Mouse (Mus musculus) midbrain, embryonic 14.5 days (tissue): ENCODE results near the gene B3galt2. TPM values are rescaled to one million over a fixed set of nuclear protein-coding genes. Genes with fewer than 3 reads are reported as not detected.

Source experiments
- ATAC-seq: fragments of 200-750 bp; cut with Nextera tagmentation; 2 replicates; pipeline ENCODE4 v1.8.0; 2017; ENCODE audit warnings: moderate number of reproducible peaks, moderate library complexity; ENCODE audit not compliant: low FRiP score, low TSS enrichment
- DNase-seq: peaks from one replicate; pipeline ENCODE4 v3.0.0-alpha.2; 2015
- H3K27ac ChIP-seq: fragments of 300-500 bp; sonication (generic); replicated peaks from 2 replicates; pipeline ENCODE4 v1.5.1; 2014; ENCODE audit warnings: mild to moderate bottlenecking, low read depth, low read length, moderate library complexity
- H3K27me3 ChIP-seq: fragments of 300-500 bp; sonication (generic); 2 replicates; pipeline ENCODE4 v1.6.1; 2014; ENCODE audit warnings: low read length, control low read depth, mixed read lengths; ENCODE audit not compliant: control insufficient read depth, insufficient read depth
- H3K36me3 ChIP-seq: fragments of 300-500 bp; sonication (generic); 2 replicates; pipeline ENCODE4 v1.6.1; 2014; ENCODE audit warnings: low read length, control low read depth; ENCODE audit not compliant: control insufficient read depth, insufficient read depth
- H3K4me1 ChIP-seq: fragments of 300-500 bp; sonication (generic); 2 replicates; pipeline ENCODE4 v1.6.1; 2014; ENCODE audit warnings: mild to moderate bottlenecking, antibody characterized with exemption, low read length, control low read depth; ENCODE audit not compliant: control insufficient read depth, insufficient read depth
- H3K4me2 ChIP-seq: fragments of 300-500 bp; sonication (generic); 2 replicates; pipeline ENCODE4 v1.6.1; 2014; ENCODE audit warnings: mild to moderate bottlenecking, low read length, moderate library complexity
- H3K4me3 ChIP-seq: fragments of 300-500 bp; sonication (generic); replicated peaks from 2 replicates; pipeline ENCODE4 v1.5.1; 2014; ENCODE audit warnings: low read depth, low read length
- H3K9ac ChIP-seq: fragments of 300-500 bp; sonication (generic); replicated peaks from 2 replicates; pipeline ENCODE4 v1.6.1; 2014; ENCODE audit warnings: mild to moderate bottlenecking, low read length, moderate library complexity
- H3K9me3 ChIP-seq: fragments of 300-500 bp; sonication (generic); 2 replicates; pipeline ENCODE4 v1.6.1; 2016; ENCODE audit warnings: low read length, control low read depth, mixed read lengths; ENCODE audit not compliant: control insufficient read depth
- WGBS: fragments of 180-500 bp; shearing (Covaris S2); extraction: QIAGEN DNeasy Blood & Tissue Kit; methylation state at CpG from one replicate; pipeline ENCODE4 v1.1.7; 2014; 5-methylcytosine and 5-hydroxymethylcytosine counted together
- polyA plus RNA-seq: library from polyadenylated mRNA; unstranded; fragments of >200 nt; fragmentation: Nextera tagmentation; extraction: Ambion mirVana; gene quantifications from 2 replicates; pipeline ENCODE4 v1.2.1, GENCODE M21; 2014

The B3galt2 gene
- polyA plus RNA-seq, 1 experiment from 2014 or later: 9.3 TPM

GRCm38 (mm10) chr1:143675734-143676361 lies 35.4 kb downstream of the B3galt2 start:
- ATAC-seq (no peak), DNase-seq (peak; percentile 76)
- H3K4me1 ChIP-seq: no peaks in the 10 kb centered on the region
- no peak overlapping the region for H3K27ac ChIP-seq
- no peak overlapping the region for H3K9ac ChIP-seq
- peaks cover 26% of the 10 kb centered on the region; the same call in 1 of the 2 replicates for H3K36me3 ChIP-seq
- WGBS: 90% methylated on average over 4 of the region's 4 CpGs
- no peaks in the 10 kb centered on the region for H3K27me3 ChIP-seq
- H3K4me2 ChIP-seq: no peak overlapping the region
- H3K9me3 ChIP-seq: no peaks in the 10 kb centered on the region
- H3K4me3 ChIP-seq: no peak overlapping the region

- no peaks in the 10 kb centered on the region for H3K27me3 ChIP-seq
- H3K9ac ChIP-seq: no peak overlapping the region
- no peaks in the 10 kb centered on the region for H3K9me3 ChIP-seq
- 99% methylated on average over 5 of the region's 5 CpGs for WGBS
- H3K27ac ChIP-seq: no peak overlapping the region
- no peak overlapping the region for H3K4me2 ChIP-seq
- DNase-seq (no peak), ATAC-seq (no peak)
- H3K4me3 ChIP-seq: no peak overlapping the region
- no peaks in the 10 kb centered on the region for H3K4me1 ChIP-seq
- H3K36me3 ChIP-seq: peaks cover 46% of the 10 kb centered on the region
Measured at GRCm38 (mm10) chr1:143681108-143681507, 40.6 kb downstream of the B3galt2 start.

GRCm38 (mm10) chr1:143684849-143685248 lies 44.4 kb downstream of the B3galt2 start:
- H3K9ac ChIP-seq: no peak overlapping the region
- ATAC-seq (no peak), DNase-seq (no peak)
- H3K27ac ChIP-seq: no peak overlapping the region
- no peak overlapping the region for H3K4me3 ChIP-seq
- no peak overlapping the region for H3K4me2 ChIP-seq
- WGBS: 88% methylated on average over 3 of the region's 3 CpGs
- H3K27me3 ChIP-seq: no peaks in the 10 kb centered on the region
- no peaks in the 10 kb centered on the region for H3K9me3 ChIP-seq
- H3K4me1 ChIP-seq: no peaks in the 10 kb centered on the region
- peaks cover 54% of the 10 kb centered on the region for H3K36me3 ChIP-seq

DNA sequence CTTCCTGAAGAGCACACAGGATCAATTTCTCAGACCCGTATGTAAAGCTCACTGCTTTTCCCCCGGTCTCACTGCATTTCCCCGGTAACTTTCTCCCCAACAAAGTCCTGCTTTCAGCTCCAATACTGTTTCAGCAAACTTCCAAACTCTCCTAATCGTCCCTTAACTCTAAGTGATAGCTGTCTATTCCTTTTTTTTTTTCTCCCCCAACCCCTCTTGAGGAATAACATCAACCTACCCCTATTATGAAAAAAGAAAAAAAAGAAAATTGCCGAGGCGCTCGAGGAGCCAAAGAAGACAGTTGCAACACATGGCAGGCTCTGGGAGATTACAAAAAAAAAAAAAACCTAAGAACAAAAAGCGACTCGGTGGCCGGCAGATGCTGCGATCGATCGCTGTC lies 61.3 kb downstream of the B3galt2 start:
- peaks cover 9% of the 10 kb centered on the region; the same call in 1 of the 2 replicates for H3K36me3 ChIP-seq
- H3K9me3 ChIP-seq: no peaks in the 10 kb centered on the region
- peak overlapping the region; percentile 80 for H3K4me2 ChIP-seq
- under 1% methylated on average over 13 of the region's 13 CpGs for WGBS
- DNase-seq (peak; percentile 17), ATAC-seq (no peak)
- H3K4me1 ChIP-seq: peaks cover 10% of the 10 kb centered on the region; the same call in 1 of the 2 replicates
- H3K27ac ChIP-seq: peak overlapping the region; percentile 92; the same call in 1 of the 2 replicates
- H3K9ac ChIP-seq: peak overlapping the region; percentile 84
- H3K4me3 ChIP-seq: peak overlapping the region; percentile 92
- no peaks in the 10 kb centered on the region for H3K27me3 ChIP-seq

DNA sequence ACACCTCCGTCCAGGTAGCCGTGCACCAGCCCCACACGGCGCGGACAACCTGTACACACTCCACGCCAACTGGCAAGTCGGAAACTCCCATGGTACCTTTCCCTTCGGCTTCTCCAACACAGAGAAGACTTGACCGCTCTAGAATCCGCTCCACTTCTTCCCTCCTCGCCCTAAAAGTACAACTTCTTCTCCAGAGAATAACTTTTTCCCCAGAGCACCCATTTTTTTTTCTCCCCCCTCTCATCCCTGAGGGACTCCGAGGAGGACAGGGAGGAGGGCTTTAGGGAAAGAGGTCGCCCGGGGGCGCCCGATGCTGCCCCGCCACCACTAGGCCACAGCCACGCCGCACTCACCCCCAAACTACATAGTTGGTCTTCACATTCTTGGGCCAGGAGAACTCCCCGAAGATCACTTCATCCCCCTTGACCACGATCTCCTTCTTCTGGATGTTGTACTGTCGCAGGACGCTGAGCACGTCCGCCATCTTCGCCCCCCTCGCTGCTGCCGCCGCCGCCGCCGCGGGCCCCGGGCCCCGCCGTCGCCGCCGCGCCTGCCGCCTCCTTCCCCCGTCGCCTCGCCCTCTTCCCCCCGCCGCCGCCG lies 61.8 kb downstream of the B3galt2 start:
- DNase-seq: no peak
- no peaks in the 10 kb centered on the region for H3K9me3 ChIP-seq
- peak overlapping the region; percentile 92 for H3K27ac ChIP-seq
- peak overlapping the region; percentile 80 for H3K4me2 ChIP-seq
- peaks cover 10% of the 10 kb centered on the region; the same call in 1 of the 2 replicates for H3K4me1 ChIP-seq
- H3K27me3 ChIP-seq: no peaks in the 10 kb centered on the region
- 1% methylated on average over 47 of the region's 48 CpGs for WGBS
- peak overlapping the region; percentile 84 for H3K9ac ChIP-seq
- peak; percentile 76 for ATAC-seq
- peak overlapping the region; percentile 92 for H3K4me3 ChIP-seq
- H3K36me3 ChIP-seq: 0 out of 2 replicates have a peak, but pooled peaks cover 5% of the 10 kb centered on the region

- H3K9ac ChIP-seq: peak within 1 kb of the TSS; percentile 84
- H3K4me1 ChIP-seq: peaks cover 10% of the 10 kb centered on the region; the same call in 1 of the 2 replicates
- DNase-seq (peak; percentile 96), ATAC-seq (peak; percentile 99)
- H3K27me3 ChIP-seq: no peaks in the 10 kb centered on the region
- H3K4me3 ChIP-seq: peak within 1 kb of the TSS; percentile 92
- H3K4me2 ChIP-seq: peak within 1 kb of the TSS; percentile 80
- H3K9me3 ChIP-seq: no peaks in the 10 kb centered on the region
- H3K27ac ChIP-seq: peak within 1 kb of the TSS; percentile 92
- 0 out of 2 replicates have a peak, but pooled peaks cover 5% of the 10 kb centered on the region for H3K36me3 ChIP-seq
- under 1% methylated on average over 74 of the region's 74 CpGs for WGBS
Measured at GRCm38 (mm10) chr1:143702741-143703262, 62.3 kb downstream of the B3galt2 start, which contains the start of gene Cdc73. Gene Cdc73 (minus strand): TSS chr1:143702893.

Other genes starting within 250 kb of the B3galt2 start
- 17.1 and 20.6 TPM in 2 replicates for gene Cdc73, start 62.2 kb downstream of the B3galt2 start, polyA plus RNA-seq
- gene Glrx2, start 75.7 kb downstream of the B3galt2 start, polyA plus RNA-seq: 99.9 and 117 TPM in 2 replicates
- 28.8 and 45.9 TPM in 2 replicates for gene Trove2, start 136.4 kb downstream of the B3galt2 start, polyA plus RNA-seq
- 51.3 and 52.4 TPM in 2 replicates for gene Uchl5, start 136.6 kb downstream of the B3galt2 start, polyA plus RNA-seq